Mouse (Mus musculus): ENCODE data around the gene Tmcc3.
"Not testable (repeated sequence)": the region's sequence is repeated elsewhere in the genome, so short reads cannot be mapped to it uniquely, and the experiment has no call there.

Gene Tmcc3

GRCm38 (mm10) chr10:94581384-94581783 is 269.6 kb downstream of the Tmcc3 start:
- in situ Hi-C loops (cut with MboI; ENCODE audit: low pct_unique_long_range_greater_than_20kb in 1 of 2, low sequenced_read_pairs in 2 of 2, unreplicated experiment in 1 of 2) = no loop called here

GRCm38 (mm10) chr10:94583714-94584113 is 272.0 kb downstream of the Tmcc3 start:
- in situ Hi-C loops (cut with MboI; ENCODE audit: low pct_unique_long_range_greater_than_20kb in 1 of 2, low sequenced_read_pairs in 2 of 2, unreplicated experiment in 1 of 2) = no loop called here

GRCm38 (mm10) chr10:94584851-94585359 is 273.2 kb downstream of the Tmcc3 start:
- in situ Hi-C loops (cut with MboI; ENCODE audit: low pct_unique_long_range_greater_than_20kb in 1 of 2, low sequenced_read_pairs in 2 of 2, unreplicated experiment in 1 of 2) = no loop called here

- in situ Hi-C loops (cut with MboI; ENCODE audit: low pct_unique_long_range_greater_than_20kb in 1 of 2, low sequenced_read_pairs in 2 of 2, unreplicated experiment in 1 of 2) = no loop called here
Observed at GRCm38 (mm10) chr10:94585819-94586218, 274.1 kb downstream of the Tmcc3 start.

DNA sequence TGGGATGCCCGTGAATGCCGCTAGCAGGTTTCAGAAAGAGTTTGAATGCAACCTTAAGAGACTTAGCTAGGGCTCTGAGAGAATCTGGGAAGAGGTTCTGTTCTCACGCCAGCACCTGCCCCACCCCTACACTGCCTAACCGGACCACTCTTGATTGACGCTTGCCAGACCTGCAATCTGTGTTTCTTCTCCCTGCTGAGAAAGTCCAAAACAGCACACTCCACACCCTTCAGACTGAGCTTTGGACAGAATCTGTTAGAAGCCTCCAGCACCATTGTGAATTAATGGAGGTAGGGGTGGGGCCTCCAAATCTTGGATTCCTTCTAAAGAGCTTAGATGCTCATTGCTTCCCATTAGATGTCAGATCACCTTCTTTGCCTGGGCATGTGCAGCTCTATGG is 277.2 kb downstream of the Tmcc3 start:
- in situ Hi-C loops (cut with MboI; ENCODE audit: low pct_unique_long_range_greater_than_20kb in 1 of 2, low sequenced_read_pairs in 2 of 2, unreplicated experiment in 1 of 2) = no loop called here

DNA sequence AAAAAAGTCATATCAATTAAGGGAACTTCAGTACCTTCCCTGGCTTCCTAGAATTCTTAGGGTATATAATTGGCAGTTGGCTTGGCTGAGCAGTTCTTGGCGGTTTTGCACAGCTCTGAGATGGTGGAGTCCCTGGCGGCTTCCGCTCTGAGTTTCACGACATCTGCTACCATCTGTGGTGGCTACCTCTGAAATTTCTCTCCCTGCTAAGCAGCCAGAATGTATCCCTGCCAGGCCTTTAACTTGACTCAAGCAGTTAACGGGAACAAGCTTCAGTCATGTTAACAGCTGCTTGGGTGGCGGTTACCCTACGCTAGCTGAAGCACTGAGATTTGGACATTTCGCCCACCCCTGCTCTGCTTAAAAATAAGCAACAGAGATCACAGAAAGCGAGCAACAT is 284.0 kb downstream of the Tmcc3 start:
- in situ Hi-C loops (cut with MboI; ENCODE audit: low pct_unique_long_range_greater_than_20kb in 1 of 2, low sequenced_read_pairs in 2 of 2, unreplicated experiment in 1 of 2) = no loop called here

DNA sequence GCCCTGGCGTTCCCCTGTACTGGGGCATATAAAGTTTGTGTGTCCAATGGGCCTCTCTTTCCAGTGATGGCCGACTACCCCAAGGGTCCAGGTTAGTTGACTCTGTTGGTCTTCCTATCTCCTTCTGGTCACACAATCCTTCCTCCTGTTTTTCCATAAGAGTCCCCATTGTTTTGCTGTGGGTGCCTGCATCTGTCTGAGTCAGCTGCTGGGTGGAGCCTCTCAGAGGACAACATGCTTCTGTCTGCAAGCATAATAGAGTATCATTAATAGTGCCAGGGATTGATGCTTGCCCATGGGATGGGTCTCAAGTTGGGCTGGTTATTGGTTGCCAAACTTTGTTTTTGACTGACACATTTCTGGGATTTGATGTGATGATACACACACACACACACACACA is 288.1 kb downstream of the Tmcc3 start:
- in situ Hi-C loops (cut with MboI; ENCODE audit: low pct_unique_long_range_greater_than_20kb in 1 of 2, low sequenced_read_pairs in 2 of 2, unreplicated experiment in 1 of 2) = not testable (repeated sequence)

GRCm38 (mm10) chr10:94601034-94601433 is 289.3 kb downstream of the Tmcc3 start:
- in situ Hi-C loops (cut with MboI; ENCODE audit: low pct_unique_long_range_greater_than_20kb in 1 of 2, low sequenced_read_pairs in 2 of 2, unreplicated experiment in 1 of 2) = no loop called here

DNA sequence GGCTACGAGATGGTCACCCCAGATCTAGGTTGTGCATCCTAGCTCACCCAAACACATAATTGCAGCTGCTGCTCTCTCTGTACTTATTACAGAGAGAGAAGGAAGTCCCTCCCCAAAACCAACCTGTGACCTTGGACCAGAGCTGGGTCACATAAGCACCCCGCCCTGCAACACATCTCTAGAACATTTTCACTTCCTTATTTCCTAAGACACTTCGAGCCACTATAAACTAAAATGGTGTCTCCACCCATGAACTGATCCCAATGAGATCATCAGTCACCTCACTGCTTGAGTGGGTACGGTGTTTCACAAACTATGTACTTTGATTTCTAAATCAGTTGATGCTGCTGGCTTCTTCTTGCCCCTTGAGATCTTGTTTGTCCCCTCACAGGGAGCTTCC is 293.7 kb downstream of the Tmcc3 start:
- in situ Hi-C loops (cut with MboI; ENCODE audit: low pct_unique_long_range_greater_than_20kb in 1 of 2, low sequenced_read_pairs in 2 of 2, unreplicated experiment in 1 of 2) = no loop called here

DNA sequence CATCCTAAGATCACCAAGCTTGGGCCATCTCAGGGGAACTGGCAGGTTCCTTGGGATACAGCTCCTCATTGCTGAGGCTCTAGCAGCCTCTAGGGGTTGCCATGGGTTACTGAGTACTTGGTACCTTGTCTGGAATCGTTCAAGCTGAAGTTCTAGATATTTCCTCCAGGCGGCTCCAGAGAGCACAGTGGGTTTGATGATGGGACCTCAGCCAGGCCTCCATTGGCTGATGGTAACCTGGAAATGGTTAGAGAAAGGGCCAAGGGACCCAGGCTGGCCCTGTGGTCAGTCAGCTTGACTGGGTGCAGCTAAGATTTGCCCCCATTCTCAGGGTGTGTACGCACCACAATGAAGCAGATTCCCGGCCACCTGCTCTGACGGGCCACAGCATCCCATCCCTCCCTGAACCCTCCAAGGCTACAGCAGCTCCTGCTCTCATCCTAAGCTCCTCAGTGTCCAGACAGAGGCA is 297.6 kb downstream of the Tmcc3 start:
- in situ Hi-C loops (cut with MboI; ENCODE audit: low pct_unique_long_range_greater_than_20kb in 1 of 2, low sequenced_read_pairs in 2 of 2, unreplicated experiment in 1 of 2) = no loop called here

- in situ Hi-C loops (cut with MboI; ENCODE audit: low pct_unique_long_range_greater_than_20kb in 1 of 2, low sequenced_read_pairs in 2 of 2, unreplicated experiment in 1 of 2) = no loop called here
Observed at GRCm38 (mm10) chr10:94611228-94611968, 299.6 kb downstream of the Tmcc3 start.

GRCm38 (mm10) chr10:94611969-94612440 is 300.3 kb downstream of the Tmcc3 start:
- in situ Hi-C loops (cut with MboI; ENCODE audit: low pct_unique_long_range_greater_than_20kb in 1 of 2, low sequenced_read_pairs in 2 of 2, unreplicated experiment in 1 of 2) = no loop called here

- in situ Hi-C loops (cut with MboI; ENCODE audit: low pct_unique_long_range_greater_than_20kb in 1 of 2, low sequenced_read_pairs in 2 of 2, unreplicated experiment in 1 of 2) = no loop called here
Observed at GRCm38 (mm10) chr10:94619586-94619985, 307.8 kb downstream of the Tmcc3 start.

GRCm38 (mm10) chr10:94620561-94620960 is 308.8 kb downstream of the Tmcc3 start:
- in situ Hi-C loops (cut with MboI; ENCODE audit: low pct_unique_long_range_greater_than_20kb in 1 of 2, low sequenced_read_pairs in 2 of 2, unreplicated experiment in 1 of 2) = loop anchor here in 1 of 2 experiments (10.0 kb wide), 1 partner anchor 344 kb away; no protein-coding TSS in a partner anchor

GRCm38 (mm10) chr10:94621420-94622225 is 309.9 kb downstream of the Tmcc3 start:
- in situ Hi-C loops (cut with MboI; ENCODE audit: low pct_unique_long_range_greater_than_20kb in 1 of 2, low sequenced_read_pairs in 2 of 2, unreplicated experiment in 1 of 2) = loop anchor here in 1 of 2 experiments (10.0 kb wide), 1 partner anchor 343 kb away; no protein-coding TSS in a partner anchor

- in situ Hi-C loops (cut with MboI; ENCODE audit: low pct_unique_long_range_greater_than_20kb in 1 of 2, low sequenced_read_pairs in 2 of 2, unreplicated experiment in 1 of 2) = loop anchor here in 1 of 2 experiments (10.0 kb wide), 1 partner anchor 343 kb away; no protein-coding TSS in a partner anchor
Observed at GRCm38 (mm10) chr10:94622281-94622680, 310.5 kb downstream of the Tmcc3 start.

- in situ Hi-C loops (cut with MboI; ENCODE audit: low pct_unique_long_range_greater_than_20kb in 1 of 2, low sequenced_read_pairs in 2 of 2, unreplicated experiment in 1 of 2) = loop anchor here in 1 of 2 experiments (10.0 kb wide), 1 partner anchor 342 kb away; no protein-coding TSS in a partner anchor
Observed at GRCm38 (mm10) chr10:94622828-94623227, 311.1 kb downstream of the Tmcc3 start.

GRCm38 (mm10) chr10:94623617-94624016 is 311.9 kb downstream of the Tmcc3 start:
- in situ Hi-C loops (cut with MboI; ENCODE audit: low pct_unique_long_range_greater_than_20kb in 1 of 2, low sequenced_read_pairs in 2 of 2, unreplicated experiment in 1 of 2) = loop anchor here in 1 of 2 experiments (10.0 kb wide), 1 partner anchor 341 kb away; no protein-coding TSS in a partner anchor

- in situ Hi-C loops (cut with MboI; ENCODE audit: low pct_unique_long_range_greater_than_20kb in 1 of 2, low sequenced_read_pairs in 2 of 2, unreplicated experiment in 1 of 2) = loop anchor here (5.0 to 10.0 kb wide), 2 partner anchors 337 to 340 kb away; no protein-coding TSS in a partner anchor
Observed at GRCm38 (mm10) chr10:94625036-94625435, 313.3 kb downstream of the Tmcc3 start.
